Mouse (Mus musculus) mouse trophoblast stem cell (cell line): Measurements from ENCODE around the gene Ugt1a6b.

Source experiments
- in situ Hi-C, 2 experiments: fragments of 300-500 bp; cut with MseI, MboI; formaldehyde crosslinking; loops; 2 replicates in 1 of 2; 3 replicates in 1 of 2; pipeline ENCODE4 v1.15.1; 2025

The Ugt1a6b gene

GRCm38 (mm10) chr1:88235894-88236415, 132.9 kb downstream of the Ugt1a6b start:
- in situ Hi-C loops: no loop called here

- in situ Hi-C loops: no loop called here
These were observed 134.3 kb downstream of the Ugt1a6b start for GRCm38 (mm10) chr1:88237311-88237710.

- in situ Hi-C loops: no loop called here
These were observed 135.7 kb downstream of the Ugt1a6b start for GRCm38 (mm10) chr1:88238771-88239170.

GRCm38 (mm10) chr1:88240072-88240471, 137.0 kb downstream of the Ugt1a6b start:
- in situ Hi-C loops: no loop called here

- in situ Hi-C loops: no loop called here
These were observed 137.5 kb downstream of the Ugt1a6b start for GRCm38 (mm10) chr1:88240579-88240978.

- in situ Hi-C loops: no loop called here
These were observed 140.8 kb downstream of the Ugt1a6b start for GRCm38 (mm10) chr1:88243861-88244260.

GRCm38 (mm10) chr1:88245881-88246280, 142.8 kb downstream of the Ugt1a6b start:
- in situ Hi-C loops: no loop called here

- in situ Hi-C loops: no loop called here
These were observed 143.3 kb downstream of the Ugt1a6b start for GRCm38 (mm10) chr1:88246386-88246785.

GRCm38 (mm10) chr1:88247660-88248059, 144.6 kb downstream of the Ugt1a6b start:
- in situ Hi-C loops: no loop called here

- in situ Hi-C loops: no loop called here
These were observed 145.6 kb downstream of the Ugt1a6b start for GRCm38 (mm10) chr1:88248658-88249057.

GRCm38 (mm10) chr1:88249596-88249995, 146.5 kb downstream of the Ugt1a6b start:
- in situ Hi-C loops: no loop called here

GRCm38 (mm10) chr1:88250023-88250422, 147.0 kb downstream of the Ugt1a6b start:
- in situ Hi-C loops: no loop called here

- in situ Hi-C loops: no loop called here
These were observed 150.1 kb downstream of the Ugt1a6b start for GRCm38 (mm10) chr1:88253106-88253505.

GRCm38 (mm10) chr1:88253540-88253939, 150.5 kb downstream of the Ugt1a6b start:
- in situ Hi-C loops: no loop called here

- in situ Hi-C loops: no loop called here
These were observed 151.9 kb downstream of the Ugt1a6b start for GRCm38 (mm10) chr1:88254793-88255465.

GRCm38 (mm10) chr1:88255466-88255857, 152.4 kb downstream of the Ugt1a6b start:
- in situ Hi-C loops: no loop called here

- in situ Hi-C loops: no loop called here
These were observed 153.1 kb downstream of the Ugt1a6b start for GRCm38 (mm10) chr1:88255989-88256754.

GRCm38 (mm10) chr1:88256886-88257663, 154.0 kb downstream of the Ugt1a6b start:
- in situ Hi-C loops: no loop called here

GRCm38 (mm10) chr1:88257681-88258080, 154.6 kb downstream of the Ugt1a6b start:
- in situ Hi-C loops: no loop called here

GRCm38 (mm10) chr1:88258361-88258760, 155.3 kb downstream of the Ugt1a6b start:
- in situ Hi-C loops: no loop called here

GRCm38 (mm10) chr1:88258881-88259642, 156.0 kb downstream of the Ugt1a6b start:
- in situ Hi-C loops: no loop called here
